Mouse (Mus musculus): ENCODE results near the gene Ap5m1.

DNA sequence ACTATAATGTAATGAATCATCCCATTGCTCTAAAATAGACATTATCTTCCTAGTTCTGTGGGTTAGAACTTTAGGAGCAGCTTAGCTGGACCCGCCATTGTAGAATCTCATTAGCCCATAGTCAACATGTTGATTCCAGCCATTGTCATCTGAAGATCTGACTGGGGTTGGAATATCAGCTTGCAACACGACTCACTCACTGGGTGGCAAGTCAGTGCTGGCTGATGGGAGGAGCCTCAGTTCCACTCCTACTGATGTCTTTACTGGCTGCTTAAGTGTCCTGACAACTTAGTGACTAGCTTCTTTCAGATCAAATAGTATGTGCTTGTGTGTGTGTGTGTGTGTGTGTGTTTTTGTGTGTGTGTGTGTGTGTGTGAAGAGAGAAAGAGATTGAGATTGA, 8.5 kb downstream of the Ap5m1 start:
- no peak for TF ChIP-seq MAFK (IDR thresholded peaks at IDR 0.05; ENCODE audit: insufficient read depth, low read depth, low read length)
- no peak for TF ChIP-seq ZC3H11A (IDR thresholded peaks at IDR 0.05; ENCODE audit: borderline replicate concordance, low read depth, low read length)
- TF ChIP-seq HCFC1 (IDR thresholded peaks at IDR 0.05; ENCODE audit: borderline replicate concordance, insufficient read depth, low read length): no peak
- no peak for TF ChIP-seq CHD2 (IDR thresholded peaks at IDR 0.05; ENCODE audit: low read depth, low read length)

Measured in ES-E14 (cell line).